Mouse (Mus musculus): ENCODE results near the gene Atp2a3. TPM values are rescaled to one million over a fixed set of nuclear protein-coding genes. Genes with fewer than 3 reads are reported as not detected.

The Atp2a3 gene
- total RNA-seq, 2 experiments from 2014 or later: 6.9 to 7.0 TPM

DNA sequence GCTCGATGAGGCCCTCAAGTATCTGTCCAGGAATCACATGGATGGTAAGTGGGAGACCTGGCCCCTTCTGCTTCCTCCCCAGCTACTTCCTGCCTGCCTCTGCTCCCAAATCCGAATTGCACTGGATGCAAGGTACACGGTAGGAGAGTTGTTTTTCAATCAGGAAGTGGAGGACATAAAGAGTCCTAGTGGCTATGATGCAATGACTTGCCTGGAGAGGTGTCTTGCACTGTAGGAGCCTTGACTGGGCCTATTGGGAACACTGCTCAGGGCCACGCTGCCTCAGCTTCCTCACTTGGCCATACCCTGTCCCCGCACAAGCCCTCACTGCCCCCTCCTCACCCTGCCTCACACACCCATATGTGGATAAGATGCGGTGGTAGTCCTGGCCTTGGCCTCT, 28.1 kb downstream of the Atp2a3 start:
- DNase-seq (ENCODE audit: extremely low spot score in 1 of 2, low spot score in 2 of 2): no peak
- H3K27ac ChIP-seq: no peak overlapping the region
- intact Hi-C loops (cut with DNase I): no loop called here
- no peak overlapping the region for H3K4me3 ChIP-seq
- no peak for TF ChIP-seq CTCF (IDR thresholded peaks at IDR 0.05)

DNA sequence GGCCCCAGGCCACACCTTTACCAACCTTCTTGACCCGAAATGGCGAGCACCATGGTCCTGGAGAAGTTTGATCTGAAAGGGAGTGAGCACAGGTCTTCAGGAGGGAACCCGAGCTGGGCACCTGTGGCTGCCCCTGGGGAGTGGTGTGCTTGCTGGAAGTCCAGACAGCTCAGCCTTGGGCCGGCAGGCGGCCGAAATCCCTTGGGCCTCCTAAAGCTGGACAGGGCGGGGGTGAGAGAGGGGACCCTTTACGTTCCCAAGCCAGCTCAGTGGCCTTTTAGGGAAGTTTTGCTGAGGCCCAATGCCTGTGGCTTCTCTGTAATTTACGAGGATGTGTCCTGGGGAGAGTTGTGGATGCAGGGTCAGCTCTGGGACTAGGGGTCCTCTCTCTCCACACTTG, 29.7 kb downstream of the Atp2a3 start:
- TF ChIP-seq CTCF (IDR thresholded peaks at IDR 0.05): no peak
- intact Hi-C loops (cut with DNase I): no loop called here
- no peak for DNase-seq (ENCODE audit: extremely low spot score in 1 of 2, low spot score in 2 of 2)
- no peak overlapping the region for H3K4me3 ChIP-seq
- no peak overlapping the region for H3K27ac ChIP-seq

DNA sequence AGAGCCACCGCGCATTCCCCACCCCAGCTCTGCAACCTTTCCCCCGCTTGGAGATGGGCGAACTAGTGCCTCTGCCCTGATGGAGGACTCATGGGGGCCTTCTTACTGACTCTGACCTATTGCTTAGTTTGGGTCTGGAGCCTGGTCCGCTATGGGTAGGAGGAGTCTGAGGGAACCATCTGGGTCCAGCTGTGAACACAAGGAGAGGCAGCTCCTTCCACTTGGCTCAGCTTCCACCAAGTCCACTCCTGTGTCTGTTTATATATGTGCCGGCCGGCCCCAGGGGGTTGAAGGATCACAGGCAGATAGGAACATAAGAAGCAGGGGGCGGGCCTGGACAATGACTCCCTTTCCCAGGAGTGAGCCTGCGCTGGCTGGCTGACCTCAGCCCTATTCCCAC, 31.0 kb downstream of the Atp2a3 start:
- DNase-seq (ENCODE audit: extremely low spot score in 1 of 2, low spot score in 2 of 2): no peak
- intact Hi-C loops (cut with DNase I): no loop called here
- TF ChIP-seq CTCF (IDR thresholded peaks at IDR 0.05): no peak
- Histone ChIP-seq H3K27ac (no peak overlapping the region), H3K4me3 (no peak overlapping the region)

DNA sequence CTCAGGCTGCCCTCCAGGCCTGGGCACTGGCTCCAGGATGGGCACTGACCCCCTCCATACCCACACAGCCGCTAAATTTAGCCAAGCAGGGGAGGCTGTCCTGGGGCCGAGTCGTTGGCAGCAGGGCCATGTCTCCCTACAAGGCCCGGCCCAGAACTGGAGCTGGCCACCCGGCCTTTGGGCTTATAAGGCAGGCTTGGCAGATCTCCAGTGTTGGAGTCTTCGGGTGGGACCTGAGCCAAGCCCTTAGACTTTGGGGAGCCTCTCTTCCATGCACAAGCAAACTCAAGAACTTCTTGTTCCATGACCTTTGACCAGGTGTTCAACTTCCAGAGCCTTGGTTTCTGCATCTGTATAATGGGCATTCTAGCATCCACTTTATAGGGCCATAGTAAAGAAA, 35.4 kb downstream of the Atp2a3 start:
- TF ChIP-seq CTCF (IDR thresholded peaks at IDR 0.05): no peak
- Histone ChIP-seq H3K27ac (no peak overlapping the region), H3K4me3 (no peak overlapping the region)
- DNase-seq (ENCODE audit: extremely low spot score in 1 of 2, low spot score in 2 of 2): no peak
- intact Hi-C loops (cut with DNase I): no loop called here

DNA sequence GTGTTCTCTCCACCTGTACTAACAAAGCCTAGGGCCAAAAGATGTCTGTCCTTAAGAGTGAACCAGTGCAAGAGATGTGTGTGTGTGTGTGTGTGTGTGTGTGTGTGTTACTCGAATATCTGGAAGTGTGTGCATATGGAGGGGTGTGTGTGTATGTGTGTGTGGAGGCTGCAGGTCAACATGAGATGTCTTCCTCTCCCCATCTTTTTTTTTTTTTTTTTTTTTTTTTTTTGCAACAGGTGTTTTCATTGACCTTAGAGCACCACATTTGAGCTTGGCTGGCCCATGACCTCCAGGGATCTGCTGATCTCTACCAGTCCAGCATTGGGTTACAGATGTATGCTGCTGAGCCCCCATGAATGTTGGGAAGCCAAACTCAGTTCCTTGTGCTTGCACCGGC, 35.8 kb downstream of the Atp2a3 start:
- Histone ChIP-seq H3K4me3 (no peak overlapping the region), H3K27ac (no peak overlapping the region)
- no peak for TF ChIP-seq CTCF (IDR thresholded peaks at IDR 0.05)
- DNase-seq (ENCODE audit: extremely low spot score in 1 of 2, low spot score in 2 of 2): no peak
- intact Hi-C loops (cut with DNase I): no loop called here

DNA sequence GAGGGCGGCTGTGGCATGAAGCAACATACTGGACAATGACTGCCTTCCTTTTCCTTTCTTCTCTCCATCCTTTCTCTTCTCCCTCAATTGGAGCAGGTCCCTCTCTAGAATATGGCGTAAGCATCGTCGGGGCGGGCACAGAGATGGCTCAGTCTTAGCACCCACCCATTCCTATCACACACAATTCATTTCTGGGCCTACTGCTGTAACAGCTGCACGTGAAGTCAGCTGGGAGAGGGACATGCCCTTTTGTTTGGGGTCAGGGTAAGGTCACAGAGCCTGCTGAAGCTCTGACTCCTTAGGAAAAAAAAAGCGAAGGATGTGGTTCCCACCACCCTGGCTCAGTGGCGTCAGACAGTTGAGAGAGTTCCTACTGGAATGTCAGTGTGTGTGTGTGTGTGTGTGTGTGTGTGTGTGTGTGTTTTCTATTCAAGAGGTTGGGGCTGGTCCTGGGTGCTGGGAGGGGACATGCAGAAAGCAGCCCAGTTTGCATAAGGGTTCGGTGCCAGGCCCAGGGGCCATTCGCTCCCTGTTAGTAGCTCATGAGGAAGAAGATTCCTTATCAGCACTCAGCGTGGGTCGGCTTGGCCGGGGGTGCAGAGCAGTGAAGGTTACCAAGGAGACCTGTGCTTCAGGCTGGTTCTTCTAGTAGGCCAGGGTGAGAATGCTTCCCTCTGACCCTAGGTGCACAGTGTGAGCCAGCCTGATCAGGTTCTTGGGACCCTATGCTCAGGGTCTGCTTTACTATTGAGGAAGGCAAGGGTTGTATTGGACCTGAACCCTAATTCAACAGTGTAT, 36.8 kb downstream of the Atp2a3 start:
- H3K27ac ChIP-seq: no peak overlapping the region
- no peak for DNase-seq (ENCODE audit: extremely low spot score in 1 of 2, low spot score in 2 of 2)
- no peak for TF ChIP-seq CTCF (IDR thresholded peaks at IDR 0.05)
- no peak overlapping the region for H3K4me3 ChIP-seq
- intact Hi-C loops (cut with DNase I): no loop called here

DNA sequence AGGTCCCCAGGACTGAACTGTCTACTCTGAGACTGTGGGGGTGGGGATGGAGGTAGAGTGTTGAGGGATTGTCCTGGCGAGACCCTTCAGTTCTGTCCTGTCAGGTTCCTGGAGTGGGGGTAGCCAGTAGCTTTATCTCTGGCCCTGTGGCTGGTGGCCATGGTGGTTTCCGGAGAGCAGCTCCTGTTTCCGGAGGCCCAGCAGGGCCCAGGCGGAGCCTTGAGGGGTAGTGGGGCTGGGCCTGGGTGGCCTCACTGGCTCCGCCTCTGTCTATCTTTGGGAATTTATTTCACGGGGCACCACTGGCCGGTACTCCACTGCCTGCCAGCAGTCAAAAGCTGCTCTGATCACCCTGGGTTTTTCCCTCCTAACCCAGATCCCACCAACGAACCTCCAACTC, 37.8 kb downstream of the Atp2a3 start, which contains the start of gene P2rx1:
Gene P2rx1 (plus strand): TSS at position 333 of the 400 bp plus-strand sequence.
- intact Hi-C loops (cut with DNase I): no loop called here
- TF ChIP-seq CTCF (IDR thresholded peaks at IDR 0.05): no peak; the same call in 1 of the 2 replicates
- DNase-seq (ENCODE audit: extremely low spot score in 1 of 2, low spot score in 2 of 2): no peak
- no peak within 1 kb of the TSS for H3K4me3 ChIP-seq
- H3K27ac ChIP-seq: no peak within 1 kb of the TSS

DNA sequence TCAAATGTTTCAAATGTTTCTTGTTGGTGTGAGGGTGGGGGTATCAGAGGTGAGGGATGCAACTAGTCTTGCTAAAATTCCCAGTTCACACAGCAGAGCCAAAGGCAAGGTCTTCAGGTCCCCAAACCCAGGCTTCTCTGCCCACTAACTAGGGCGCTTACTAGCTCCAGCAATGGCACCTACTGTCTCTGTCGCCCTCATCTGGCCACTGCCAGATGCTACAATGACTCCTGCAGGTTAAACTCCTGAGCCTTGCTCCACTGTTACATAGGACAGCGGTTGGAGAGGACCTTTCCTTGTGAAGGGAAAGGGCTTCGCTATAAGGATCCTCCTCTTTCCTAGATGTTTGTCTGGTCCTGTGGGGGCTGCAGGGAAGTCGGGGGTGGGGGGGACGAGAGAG, 40.1 kb downstream of the Atp2a3 start:
- Histone ChIP-seq H3K4me3 (no peak overlapping the region), H3K27ac (no peak overlapping the region)
- peak; percentile 93 for TF ChIP-seq CTCF (IDR thresholded peaks at IDR 0.05)
- intact Hi-C loops (cut with DNase I): loop anchor here (2.0 kb wide), 1 partner anchor 430 kb away; no protein-coding TSS in a partner anchor
- DNase-seq (ENCODE audit: extremely low spot score in 1 of 2, low spot score in 2 of 2): peak; percentile 60 to 68

DNA sequence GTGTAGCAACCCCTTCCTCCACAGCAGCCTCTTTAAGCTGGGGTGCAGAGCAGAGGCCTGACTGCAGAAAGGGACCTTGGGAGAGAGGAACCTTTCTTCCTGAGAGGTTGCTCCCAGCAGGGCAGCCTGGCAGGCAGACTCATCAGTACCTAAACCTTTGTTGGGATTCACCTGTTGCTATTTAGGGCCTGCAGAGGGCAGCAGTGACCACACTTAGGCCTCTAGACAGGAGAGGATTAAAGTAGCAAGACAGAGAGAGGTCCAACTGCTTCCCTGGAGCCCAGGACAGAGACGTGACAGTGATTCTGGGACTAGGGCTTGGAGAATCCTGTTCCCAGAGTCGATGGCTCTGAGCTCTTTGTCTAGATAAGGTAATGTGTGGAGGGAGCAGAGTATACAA, 45.4 kb downstream of the Atp2a3 start:
- DNase-seq (ENCODE audit: extremely low spot score in 1 of 2, low spot score in 2 of 2): no peak
- TF ChIP-seq CTCF (IDR thresholded peaks at IDR 0.05): peak; percentile 73
- Histone ChIP-seq H3K4me3 (no peak overlapping the region), H3K27ac (no peak overlapping the region)
- intact Hi-C loops (cut with DNase I): loop anchor here (1.0 to 2.0 kb wide), 3 partner anchors 33 to 100 kb away; no protein-coding TSS in a partner anchor

DNA sequence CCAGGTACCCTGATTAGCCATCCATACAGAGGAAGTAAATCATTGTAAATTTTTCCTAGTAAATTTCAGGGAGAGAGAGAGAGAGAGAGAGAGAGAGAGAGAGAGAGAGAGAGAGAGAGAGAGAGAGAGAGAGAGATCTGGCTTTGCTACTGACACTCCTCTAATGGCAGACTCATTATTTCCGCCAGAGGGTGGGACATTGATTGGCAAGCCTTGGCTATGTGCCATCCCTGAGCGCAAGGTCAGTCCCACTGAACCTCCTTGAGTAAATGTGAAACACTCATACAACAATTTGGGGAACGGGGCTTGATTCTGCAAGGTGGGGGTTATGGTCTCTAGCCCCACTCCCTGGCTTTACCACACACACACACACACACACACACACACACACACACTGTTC, 46.1 kb downstream of the Atp2a3 start:
- no peak overlapping the region for H3K27ac ChIP-seq
- no peak overlapping the region for H3K4me3 ChIP-seq
- intact Hi-C loops (cut with DNase I): loop anchor here (2.0 kb wide), 2 partner anchors 42 to 100 kb away; no protein-coding TSS in a partner anchor
- DNase-seq (ENCODE audit: extremely low spot score in 1 of 2, low spot score in 2 of 2): no peak
- TF ChIP-seq CTCF (IDR thresholded peaks at IDR 0.05): no peak

DNA sequence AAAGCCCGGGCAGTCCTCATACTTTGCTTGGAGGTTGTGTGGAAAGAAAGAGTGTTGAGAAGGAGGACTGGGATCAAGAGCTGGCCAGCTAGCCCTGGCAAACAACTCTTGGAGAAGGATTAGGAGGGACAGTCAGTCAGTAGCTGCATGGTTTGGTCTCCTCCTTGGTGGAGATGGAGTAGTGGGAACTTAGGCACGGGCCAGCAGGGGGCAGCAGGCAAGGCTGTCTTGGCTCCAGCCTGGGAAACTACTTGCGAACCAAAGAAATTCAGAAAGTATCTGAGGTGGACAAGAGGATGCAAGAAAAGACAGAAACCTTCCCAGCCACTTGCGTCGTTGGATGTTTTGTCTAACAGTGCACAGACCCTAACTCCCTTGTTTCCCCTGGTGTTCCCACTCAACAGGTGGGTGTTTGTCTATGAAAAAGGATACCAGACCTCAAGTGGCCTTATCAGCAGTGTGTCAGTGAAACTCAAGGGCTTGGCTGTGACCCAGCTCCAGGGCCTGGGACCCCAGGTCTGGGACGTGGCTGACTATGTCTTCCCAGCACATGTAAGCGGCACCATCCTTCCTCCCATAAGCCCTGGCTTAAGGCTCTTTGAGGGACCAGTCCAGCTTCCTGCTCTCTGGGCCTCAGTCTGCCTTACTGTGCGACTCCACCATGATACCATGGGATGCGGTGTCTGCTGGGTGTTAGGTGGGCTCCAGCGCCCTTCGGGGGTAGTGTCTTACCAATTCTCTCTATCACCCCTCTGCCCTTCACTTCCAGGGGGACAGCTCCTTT, 46.9 kb downstream of the Atp2a3 start:
- peak; percentile 83 for TF ChIP-seq CTCF (IDR thresholded peaks at IDR 0.05)
- peak; percentile 42 to 66 for DNase-seq (ENCODE audit: extremely low spot score in 1 of 2, low spot score in 2 of 2)
- Histone ChIP-seq H3K27ac (no peak overlapping the region), H3K4me3 (no peak overlapping the region)
- intact Hi-C loops (cut with DNase I): loop anchor here (2.0 kb wide), 2 partner anchors 41 to 99 kb away; no protein-coding TSS in a partner anchor

DNA sequence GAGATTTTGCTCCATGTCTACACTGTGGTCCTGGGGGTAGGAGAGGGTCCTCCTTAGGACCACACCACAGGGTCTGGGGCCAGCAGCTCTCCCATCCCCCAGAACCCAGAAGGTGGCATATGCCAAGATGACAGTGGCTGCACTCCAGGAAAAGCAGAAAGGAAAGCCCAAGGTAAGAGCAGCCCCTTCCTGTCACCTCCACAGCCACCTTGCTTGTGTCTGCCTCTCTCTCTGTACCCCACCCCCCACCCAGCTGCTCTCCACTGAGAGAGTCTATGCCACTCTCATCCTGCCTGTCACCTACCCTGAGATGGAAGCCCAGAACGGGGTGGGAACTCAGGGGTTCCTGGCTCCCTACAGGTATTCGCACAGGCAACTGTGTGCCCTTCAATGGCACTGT, 47.9 kb downstream of the Atp2a3 start:
- Histone ChIP-seq H3K27ac (no peak overlapping the region), H3K4me3 (no peak overlapping the region)
- no peak for DNase-seq (ENCODE audit: extremely low spot score in 1 of 2, low spot score in 2 of 2)
- intact Hi-C loops (cut with DNase I): no loop called here
- no peak for TF ChIP-seq CTCF (IDR thresholded peaks at IDR 0.05)

Measured in left cerebral cortex, adult 2 months (tissue).